Mouse (Mus musculus): ENCODE data around the gene Rph3al. TPM values are rescaled to one million over a fixed set of nuclear protein-coding genes. Genes with fewer than 3 reads are reported as not detected.
A peak's percentile ranks its signal among the peaks of the same experiment; 100 is the strongest.

Gene Rph3al
- total RNA-seq, 2 experiments from 2014 or later: 12.7 to 15.0 TPM

DNA sequence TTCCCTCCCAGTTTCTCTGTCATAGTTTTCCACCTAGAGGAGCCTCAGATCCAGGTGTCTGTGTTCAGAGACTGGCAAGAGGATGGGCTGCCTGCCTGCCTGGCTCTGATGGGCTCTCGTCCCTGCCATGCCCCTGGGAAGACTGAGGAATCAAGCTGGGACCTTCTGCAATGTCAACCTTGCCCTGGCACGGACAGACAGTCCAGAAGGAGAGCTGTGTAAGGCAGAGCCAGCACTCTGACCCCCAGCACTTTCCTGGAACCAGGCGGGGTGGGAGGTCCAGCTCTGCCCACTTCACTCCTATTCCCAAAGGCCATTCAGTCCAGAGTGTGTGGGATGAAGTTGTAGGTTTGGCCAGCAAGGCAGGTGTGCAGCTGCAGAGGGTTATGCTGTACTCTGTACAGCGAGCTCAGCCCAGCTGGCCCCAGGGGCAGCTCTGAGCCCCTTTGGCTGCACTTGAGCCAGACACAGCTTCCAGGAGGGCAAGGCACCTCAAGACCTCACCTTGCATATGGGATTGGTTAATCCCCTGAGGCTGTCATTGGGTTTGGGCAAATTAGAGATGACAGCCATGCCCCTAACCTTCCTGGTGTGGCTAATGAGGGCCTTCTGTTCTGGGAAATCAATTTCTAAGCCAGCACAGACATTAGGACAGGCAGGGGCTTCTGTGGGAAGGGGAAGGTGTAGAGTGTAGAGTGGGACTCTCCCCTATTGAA, 95.2 kb downstream of the Rph3al start:
- no peak for DNase-seq
- no peak overlapping the region for H3K27ac ChIP-seq
- TF ChIP-seq CTCF (IDR thresholded peaks at IDR 0.05): no peak
- intact Hi-C loops (cut with DNase I): no loop called here
- H3K4me3 ChIP-seq: no peak overlapping the region

DNA sequence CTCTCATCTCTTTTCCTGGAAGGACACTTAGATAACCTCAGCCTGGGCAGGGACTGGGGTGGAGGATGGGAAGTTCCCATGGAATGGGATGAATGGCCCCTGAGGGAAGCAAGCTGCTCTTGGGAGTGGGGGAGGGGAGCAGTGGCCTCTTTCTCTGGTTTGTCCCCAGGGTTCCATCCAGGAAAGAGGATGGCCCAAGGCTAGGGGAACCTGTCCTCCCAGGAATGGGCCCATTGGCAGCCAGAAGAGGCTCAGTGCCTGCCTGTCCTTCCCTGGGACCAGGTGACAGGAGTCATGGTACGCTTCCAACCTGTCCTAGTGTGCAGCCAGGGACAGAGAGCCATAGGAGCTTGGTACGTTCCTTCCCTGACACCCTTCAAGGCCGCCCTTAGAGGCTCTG, 96.7 kb downstream of the Rph3al start:
- H3K4me3 ChIP-seq: no peak overlapping the region
- H3K27ac ChIP-seq: no peak overlapping the region
- TF ChIP-seq CTCF (IDR thresholded peaks at IDR 0.05): no peak
- intact Hi-C loops (cut with DNase I): no loop called here
- no peak for DNase-seq

DNA sequence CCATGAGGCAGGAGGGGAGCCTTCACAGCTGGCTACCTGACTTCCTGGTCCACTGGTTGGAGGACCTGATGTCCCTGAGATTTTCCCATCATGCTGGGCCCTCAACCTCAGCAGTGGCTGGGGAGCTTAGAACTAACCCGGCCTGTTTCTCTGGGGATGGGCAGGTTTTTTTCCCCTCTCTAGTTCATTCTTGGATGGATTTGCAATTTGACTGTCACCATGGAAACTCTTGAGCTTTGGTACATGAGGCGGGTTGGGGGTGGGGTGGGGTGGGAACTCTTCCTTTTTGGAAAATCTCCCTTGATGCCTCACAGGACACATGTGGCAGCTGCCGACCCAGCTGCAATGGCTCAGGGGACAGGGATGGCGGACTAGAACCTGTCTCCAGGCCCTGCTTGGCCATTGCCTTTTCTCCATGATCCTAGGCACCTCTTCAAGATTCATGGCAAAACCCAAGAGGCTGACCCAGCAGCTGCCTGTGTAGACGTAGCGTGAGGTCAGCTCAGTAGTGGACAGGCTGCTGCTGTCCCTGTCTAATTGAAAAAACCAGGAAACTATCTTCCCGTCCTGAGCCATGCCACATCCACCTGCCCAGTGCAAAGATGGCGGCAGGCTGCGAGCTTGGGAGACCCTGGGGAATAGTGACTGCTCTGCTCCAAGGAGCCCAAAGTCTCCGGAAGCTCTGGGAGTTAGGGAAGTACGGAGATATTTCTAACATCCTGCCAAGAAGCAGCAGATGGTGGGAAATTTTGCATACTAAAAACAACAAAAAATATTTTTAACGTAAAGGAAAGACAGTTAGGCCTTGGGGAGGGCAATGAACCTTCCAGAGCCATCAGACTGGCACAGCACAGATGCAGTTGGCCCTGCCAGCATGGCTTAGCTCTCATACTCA, 98.4 kb downstream of the Rph3al start:
- TF ChIP-seq CTCF (IDR thresholded peaks at IDR 0.05): no peak
- Histone ChIP-seq H3K4me3 (no peak overlapping the region), H3K27ac (no peak overlapping the region)
- intact Hi-C loops (cut with DNase I): no loop called here
- DNase-seq: no peak

DNA sequence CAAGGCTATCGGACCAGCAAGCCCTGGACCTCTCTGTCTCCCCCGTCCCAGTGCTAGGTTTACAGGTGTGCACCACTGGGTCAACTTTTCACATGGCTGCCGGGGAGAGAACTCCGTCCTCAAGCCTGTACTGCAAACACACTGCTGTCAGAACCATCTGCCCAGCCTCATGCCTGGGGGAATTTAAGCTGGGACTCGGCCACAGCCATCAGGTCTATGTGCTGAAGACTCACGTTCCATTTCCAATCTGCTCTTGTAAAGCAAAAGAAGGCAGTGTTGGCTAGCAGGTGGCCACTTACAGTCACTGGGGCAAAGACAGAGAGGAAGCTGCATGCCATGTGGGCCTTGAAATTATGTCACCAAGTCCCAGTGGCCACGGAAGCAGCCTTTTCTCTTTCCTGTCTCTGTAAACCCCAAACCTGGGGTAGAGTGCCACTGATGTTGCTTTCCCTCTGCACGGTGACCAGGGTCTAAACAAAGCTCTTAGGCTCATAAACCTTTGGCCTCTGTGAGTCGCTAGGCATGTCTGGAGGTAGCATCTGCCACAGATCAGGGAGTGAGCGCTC, 99.3 kb downstream of the Rph3al start:
- Histone ChIP-seq H3K27ac (no peak overlapping the region), H3K4me3 (no peak overlapping the region)
- DNase-seq: no peak
- no peak for TF ChIP-seq CTCF (IDR thresholded peaks at IDR 0.05)
- intact Hi-C loops (cut with DNase I): no loop called here

DNA sequence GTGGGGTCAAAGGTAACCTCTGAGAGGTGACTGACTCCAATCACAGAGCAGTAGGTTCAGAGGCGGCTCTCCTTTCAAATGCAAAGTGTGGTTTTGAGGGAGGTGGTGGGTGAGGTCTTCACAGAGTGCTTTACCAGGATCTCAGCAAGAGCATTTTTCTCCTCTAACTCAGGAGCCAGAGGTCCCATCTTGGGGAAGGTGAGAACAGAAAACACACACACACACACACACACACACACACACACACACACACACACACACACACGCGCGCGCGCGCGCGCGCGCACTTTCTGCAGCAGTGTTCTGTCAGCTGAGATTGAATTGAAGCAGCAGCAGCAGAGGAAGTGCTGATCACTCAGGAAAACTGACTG, 102.0 kb downstream of the Rph3al start:
- Histone ChIP-seq H3K4me3 (no peak overlapping the region), H3K27ac (no peak overlapping the region)
- intact Hi-C loops (cut with DNase I): no loop called here
- no peak for DNase-seq
- TF ChIP-seq CTCF (IDR thresholded peaks at IDR 0.05): no peak

DNA sequence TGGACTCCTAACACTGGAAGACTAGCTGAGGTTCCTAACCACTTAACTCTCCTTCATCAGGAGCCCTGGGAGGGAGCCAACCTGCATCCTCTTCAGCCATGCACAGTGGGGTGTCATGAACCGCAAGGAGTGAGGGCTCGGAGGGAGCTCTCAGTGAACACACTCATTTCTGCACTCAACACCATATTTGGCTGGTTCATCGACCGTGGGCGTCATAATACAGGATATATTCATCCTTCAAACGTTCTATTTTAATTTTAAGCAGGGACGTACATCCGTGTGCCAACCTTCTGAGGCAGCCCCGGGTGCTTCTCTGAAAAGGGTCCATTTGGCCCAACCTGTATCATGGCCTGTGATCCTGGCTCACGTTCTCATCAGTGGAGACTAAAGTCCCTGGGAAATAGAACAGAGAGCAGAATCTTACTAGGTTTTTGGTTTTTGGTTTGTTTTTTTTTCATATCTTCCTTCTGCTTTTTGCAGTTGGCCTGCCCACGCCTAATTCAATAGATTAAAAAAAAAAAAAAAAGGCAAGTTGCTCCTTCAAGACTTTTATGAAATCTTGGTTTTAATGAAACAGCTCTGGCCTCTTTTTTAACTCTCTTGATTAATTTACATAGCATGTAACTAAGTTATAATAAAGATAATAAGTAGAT, 102.5 kb downstream of the Rph3al start:
- DNase-seq: no peak
- TF ChIP-seq CTCF (IDR thresholded peaks at IDR 0.05): no peak
- H3K27ac ChIP-seq: no peak overlapping the region
- no peak overlapping the region for H3K4me3 ChIP-seq
- intact Hi-C loops (cut with DNase I): no loop called here

DNA sequence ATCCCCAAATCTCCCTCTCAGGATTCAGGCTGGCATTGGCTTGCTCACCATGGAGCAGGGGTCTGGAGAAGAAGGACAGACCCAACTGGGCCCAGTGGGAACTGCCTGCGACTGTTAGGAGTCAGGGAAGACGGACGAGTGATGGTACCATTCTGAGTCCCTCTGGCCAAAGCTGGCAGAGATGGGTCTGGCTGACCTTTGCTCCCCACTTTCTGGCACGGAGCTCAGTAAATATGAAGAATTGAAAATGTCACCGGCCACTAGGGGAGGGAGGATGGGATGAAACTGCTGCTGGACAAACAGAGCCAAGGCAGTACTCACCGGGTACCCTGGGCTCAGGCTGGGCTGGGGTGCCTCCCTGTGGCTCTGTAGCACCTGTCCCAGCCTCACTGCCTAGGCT, 105.1 kb downstream of the Rph3al start:
- Histone ChIP-seq H3K4me3 (no peak overlapping the region), H3K27ac (no peak overlapping the region)
- no peak for DNase-seq
- intact Hi-C loops (cut with DNase I): no loop called here
- no peak for TF ChIP-seq CTCF (IDR thresholded peaks at IDR 0.05)

DNA sequence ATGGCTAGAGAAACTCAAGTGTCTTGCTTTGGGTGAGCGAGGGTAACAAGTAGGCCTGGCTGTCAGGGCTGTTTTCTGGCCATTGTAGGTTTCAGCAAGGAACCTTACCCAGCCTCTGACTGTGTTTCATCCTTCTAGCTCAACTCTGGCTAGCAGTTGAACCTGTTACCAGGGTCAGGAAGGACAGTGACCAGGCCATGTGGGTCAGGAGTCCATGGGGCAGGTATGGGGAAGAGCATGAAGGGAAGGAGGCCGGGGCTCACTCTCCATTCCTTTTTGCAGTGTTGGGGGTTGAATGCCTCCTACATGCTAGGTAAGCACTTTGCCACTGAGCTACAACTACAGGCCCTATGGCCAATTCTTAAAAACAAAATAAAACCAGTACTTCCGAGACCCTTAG, 107.8 kb downstream of the Rph3al start:
- intact Hi-C loops (cut with DNase I): no loop called here
- TF ChIP-seq CTCF (IDR thresholded peaks at IDR 0.05): no peak

DNA sequence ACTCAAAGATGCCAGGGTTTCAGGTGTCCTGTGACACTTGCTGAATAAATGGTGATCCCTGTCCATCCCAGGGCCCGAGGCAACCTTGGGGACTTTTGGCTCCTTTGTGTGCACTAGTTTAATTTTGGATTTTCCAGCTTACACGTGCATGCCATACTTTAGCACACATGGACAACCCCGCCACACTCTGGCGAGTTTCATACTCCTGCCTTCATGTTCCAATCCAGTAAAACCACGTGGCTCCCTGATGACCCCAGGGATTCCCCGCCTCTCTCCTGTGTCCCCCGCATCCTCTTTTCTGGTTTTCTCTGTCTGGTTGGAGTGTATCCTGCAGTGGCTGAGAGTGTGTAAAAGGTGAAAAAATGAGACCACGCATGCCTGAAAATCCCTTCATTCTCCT, 110.8 kb downstream of the Rph3al start:
- no peak for DNase-seq
- TF ChIP-seq CTCF (IDR thresholded peaks at IDR 0.05): no peak
- H3K4me3 ChIP-seq: no peak overlapping the region
- intact Hi-C loops (cut with DNase I): no loop called here
- H3K27ac ChIP-seq: no peak overlapping the region

More for the DNA sequence above, 107.8 kb downstream of the Rph3al start:
- Histone ChIP-seq H3K27ac (no peak overlapping the region), H3K4me3 (no peak overlapping the region)
- no peak for DNase-seq

DNA sequence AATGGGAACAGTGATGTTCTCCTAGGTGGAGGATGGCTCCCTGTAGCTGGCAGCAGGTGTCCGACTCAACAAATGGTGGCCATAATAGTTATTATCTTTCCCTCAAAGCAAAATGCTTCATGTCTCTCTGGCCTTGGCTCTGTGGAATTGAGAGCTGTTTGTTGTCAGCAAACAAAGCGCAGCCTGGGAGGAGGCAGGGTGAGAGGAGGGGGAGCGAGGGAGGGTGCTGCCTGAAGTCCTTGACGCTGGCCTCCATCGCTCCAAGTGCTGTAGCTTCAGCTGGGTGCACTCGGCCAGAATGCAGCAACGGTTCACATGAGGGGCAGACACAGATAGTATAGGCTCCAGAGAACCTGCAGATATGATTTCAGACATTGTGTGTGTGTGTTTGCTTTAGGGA, 114.7 kb downstream of the Rph3al start:
- Histone ChIP-seq H3K4me3 (no peak overlapping the region), H3K27ac (no peak overlapping the region)
- TF ChIP-seq CTCF (IDR thresholded peaks at IDR 0.05): no peak
- intact Hi-C loops (cut with DNase I): no loop called here
- DNase-seq: no peak

DNA sequence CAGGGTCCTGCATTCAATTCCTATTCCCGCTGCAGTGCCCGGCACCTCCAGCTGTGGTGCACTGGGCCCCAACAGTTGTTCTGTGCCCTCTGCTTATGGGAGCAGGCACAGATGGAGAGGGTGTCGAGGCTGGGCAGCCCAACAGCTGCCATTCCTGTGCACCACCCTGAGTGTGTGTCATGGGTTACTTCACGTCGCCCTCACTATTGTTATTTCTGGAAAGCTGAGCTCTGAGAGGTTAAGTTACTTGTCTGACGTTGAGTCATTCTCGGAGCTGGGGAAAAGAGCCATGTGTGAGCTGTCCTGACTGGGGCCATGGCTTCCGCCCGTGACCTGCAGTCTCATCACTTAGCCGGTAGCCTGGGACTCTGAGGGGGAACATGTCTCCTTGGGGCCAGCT, 125.1 kb downstream of the Rph3al start:
- Histone ChIP-seq H3K27ac (peak overlapping the region; percentile 58), H3K4me3 (no peak overlapping the region)
- peak; percentile 9; the same call in 1 of the 2 replicates for TF ChIP-seq CTCF (IDR thresholded peaks at IDR 0.05)
- intact Hi-C loops (cut with DNase I): no loop called here
- DNase-seq: peak; percentile 35

DNA sequence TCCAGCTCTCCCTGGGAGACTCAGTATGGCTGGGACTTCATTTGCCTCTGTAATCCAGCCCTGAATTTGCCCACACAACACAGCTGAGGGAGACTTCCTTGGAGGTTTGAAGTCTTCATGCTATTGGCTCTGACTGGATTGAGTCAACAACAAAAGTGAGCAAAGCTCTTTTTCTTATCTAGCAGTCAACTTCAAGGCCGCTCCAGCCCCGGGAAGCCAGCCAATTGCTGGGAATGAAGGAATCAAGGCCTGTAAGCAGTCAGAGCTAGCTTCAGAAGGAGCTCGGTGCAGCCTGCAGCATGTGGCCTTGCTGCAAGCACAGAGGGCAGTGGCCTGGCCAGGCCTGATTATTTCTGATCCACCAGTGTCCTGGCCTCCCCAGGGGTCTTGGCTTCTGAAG, 126.3 kb downstream of the Rph3al start:
- TF ChIP-seq CTCF (IDR thresholded peaks at IDR 0.05): no peak
- intact Hi-C loops (cut with DNase I): no loop called here
- peak; percentile 80 for DNase-seq

DNA sequence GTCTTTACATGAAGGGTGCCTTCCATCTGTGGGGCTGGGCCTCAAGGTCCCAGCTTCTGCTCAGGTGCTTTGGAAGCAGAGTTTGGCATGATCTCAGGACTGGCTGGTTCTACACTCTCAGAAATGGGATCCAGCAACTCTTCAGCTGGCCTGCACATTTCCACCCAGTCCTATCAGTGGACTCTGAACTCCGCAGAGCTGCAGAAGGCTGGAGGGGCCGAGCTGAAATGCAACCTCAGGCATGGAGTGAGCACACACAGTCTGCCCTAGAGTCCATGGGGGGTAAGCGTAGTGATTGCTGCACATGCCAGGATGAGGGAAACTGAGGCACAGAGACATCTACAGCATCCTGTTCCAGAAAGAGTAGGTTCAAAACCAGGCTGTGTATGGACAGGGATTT, 127.7 kb downstream of the Rph3al start:
- TF ChIP-seq CTCF (IDR thresholded peaks at IDR 0.05): no peak
- intact Hi-C loops (cut with DNase I): no loop called here
- no peak overlapping the region for H3K4me3 ChIP-seq
- H3K27ac ChIP-seq: no peak overlapping the region
- DNase-seq: no peak

More for the DNA sequence above, 126.3 kb downstream of the Rph3al start:
- Histone ChIP-seq H3K4me3 (no peak overlapping the region), H3K27ac (peak overlapping the region; percentile 63)
